Mouse (Mus musculus) testis, postnatal 14 days (tissue): ENCODE data around the gene Erbb2.
A peak's percentile ranks its signal among the peaks of the same experiment; 100 is the strongest.

ENCODE experiments used
- DNase-seq: peaks from one replicate; pipeline ENCODE4 v3.0.0; 2021; ENCODE audit warnings: low spot score

The Erbb2 gene

DNA sequence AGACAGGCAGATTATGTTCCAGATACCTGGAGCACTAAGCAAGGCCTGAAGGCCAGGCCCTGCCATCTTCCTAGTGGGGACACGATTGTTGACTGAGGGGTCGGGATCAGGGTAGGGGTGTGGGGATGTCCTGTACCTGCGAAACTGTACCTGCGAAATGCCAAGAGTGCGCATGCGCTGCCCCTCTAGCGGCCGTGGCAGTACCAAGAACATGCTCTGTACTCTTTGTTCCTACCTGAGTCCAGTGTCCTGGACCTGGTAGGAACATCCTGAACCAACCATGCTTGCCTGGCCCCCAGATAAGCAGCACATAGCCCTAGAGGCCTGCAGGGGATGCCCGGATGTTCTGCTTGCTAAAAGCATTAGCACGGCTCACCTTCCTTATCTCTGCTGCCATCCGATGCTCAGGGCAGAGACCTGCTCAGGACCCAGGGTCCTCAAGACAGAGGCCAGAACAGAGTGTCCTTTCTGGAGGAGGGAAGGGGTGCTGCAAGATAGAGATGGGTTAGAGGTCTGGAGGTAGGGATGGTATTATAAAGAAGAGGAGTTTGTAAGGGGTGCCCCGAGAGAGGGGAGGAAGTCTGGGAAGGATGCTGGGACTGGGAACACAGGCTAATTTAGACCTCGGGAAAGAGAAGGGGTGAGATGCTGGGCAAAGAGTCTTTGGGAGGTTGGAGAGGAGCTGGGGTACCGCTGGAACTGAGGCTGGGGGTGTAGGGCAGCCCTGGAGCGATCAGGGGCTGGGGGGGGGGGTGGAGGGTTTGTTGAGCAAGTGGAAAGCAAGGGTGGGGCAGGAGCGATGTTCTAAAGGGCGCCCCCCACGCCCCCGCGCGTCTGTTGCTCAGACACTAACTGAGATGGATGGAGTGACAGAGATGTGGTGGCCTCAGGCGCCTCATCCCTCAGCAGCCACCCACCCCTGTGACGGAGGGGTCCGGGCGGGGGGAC, 26.4 kb upstream of the Erbb2 start, which contains the start of gene Pnmt:
TSS of gene Pnmt (plus strand) at position 813 of the 948 bp plus-strand sequence.
- DNase-seq: no peak

DNA sequence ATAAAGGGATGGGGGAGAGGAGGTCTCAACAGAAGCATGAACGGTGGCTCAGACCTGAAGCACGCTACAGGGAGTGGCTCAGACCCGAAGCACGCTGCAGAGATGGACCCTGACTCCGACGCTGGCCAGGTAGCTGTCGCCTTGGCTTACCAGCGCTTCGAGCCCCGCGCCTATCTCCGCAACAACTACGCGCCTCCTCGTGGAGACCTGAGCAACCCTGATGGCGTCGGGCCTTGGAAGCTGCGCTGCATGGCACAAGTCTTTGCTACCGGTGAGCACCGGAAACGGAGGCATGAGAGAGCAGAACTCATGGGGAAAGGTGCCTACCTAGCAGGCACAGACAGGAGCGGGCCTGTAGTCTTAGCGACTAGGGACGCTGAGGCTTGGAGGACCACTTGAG, 25.7 kb upstream of the Erbb2 start:
- DNase-seq: no peak

DNA sequence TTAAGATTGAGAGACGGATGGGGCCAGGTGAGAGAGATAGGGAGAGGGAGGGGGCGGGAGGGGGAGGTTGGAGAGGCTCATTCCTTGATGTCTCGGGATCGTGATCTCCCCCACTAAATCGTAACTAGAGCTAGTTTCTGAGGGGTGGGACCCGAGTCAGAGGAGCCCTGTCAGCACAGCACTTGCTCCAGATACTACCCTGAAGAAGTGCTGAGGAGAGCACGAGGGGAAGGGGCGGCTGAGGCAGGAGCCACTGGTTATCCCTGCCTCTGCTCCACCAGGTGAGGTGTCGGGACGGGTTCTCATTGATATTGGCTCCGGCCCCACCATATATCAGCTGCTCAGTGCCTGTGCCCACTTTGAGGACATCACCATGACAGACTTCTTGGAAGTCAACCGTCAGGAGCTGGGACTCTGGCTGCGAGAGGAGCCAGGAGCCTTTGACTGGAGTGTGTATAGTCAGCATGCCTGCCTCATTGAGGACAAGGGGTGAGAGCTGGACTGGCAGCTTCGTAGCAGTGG, 25.2 kb upstream of the Erbb2 start:
- DNase-seq: no peak

DNA sequence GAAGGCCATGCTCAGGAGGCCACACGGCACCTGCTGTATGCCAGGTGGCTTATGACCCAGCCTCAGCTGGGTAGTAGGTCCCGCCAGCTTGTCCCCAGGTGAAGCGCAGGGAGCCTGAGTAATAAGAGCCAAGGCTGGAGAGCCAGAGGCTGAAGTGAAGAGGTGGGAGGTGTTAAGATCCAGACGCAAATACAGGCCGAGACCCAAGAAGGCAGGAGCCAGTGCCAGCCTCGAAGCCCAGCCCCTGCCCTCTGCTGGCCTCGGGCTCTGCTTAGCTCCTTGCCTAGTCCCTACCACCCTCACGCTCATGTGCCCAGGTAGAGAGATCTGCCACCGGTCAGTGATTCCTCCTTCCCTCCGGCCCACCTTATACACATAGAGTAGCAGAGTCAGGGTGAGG, 24.0 kb upstream of the Erbb2 start:
- no peak for DNase-seq

DNA sequence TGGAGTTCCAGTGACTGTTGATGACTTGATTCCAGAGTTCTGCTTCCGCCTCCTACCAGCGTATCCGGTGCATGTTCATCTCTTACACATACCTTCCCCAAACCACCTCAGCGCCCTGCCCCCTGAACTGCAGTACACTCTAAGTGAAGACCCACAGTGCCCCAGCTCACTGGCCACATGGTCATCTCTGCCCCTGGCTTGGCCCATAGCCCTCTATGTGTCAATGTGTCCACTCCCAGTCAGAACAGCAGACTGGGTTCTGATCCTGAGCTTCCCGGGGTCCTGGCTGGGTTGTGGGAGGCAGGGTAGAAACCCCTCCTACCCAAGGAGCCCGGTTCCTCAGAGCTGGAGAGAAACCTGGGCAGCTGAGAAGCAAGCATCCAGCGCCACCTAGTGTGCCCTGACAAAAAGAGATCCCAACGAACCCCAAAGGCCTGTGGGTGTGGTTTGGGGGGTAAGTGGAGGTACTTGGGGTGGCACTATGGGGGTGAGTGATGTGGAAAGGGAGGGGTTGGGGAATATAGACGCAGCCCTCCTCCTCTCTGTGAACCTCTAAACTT, 23.0 kb upstream of the Erbb2 start:
- no peak for DNase-seq

DNA sequence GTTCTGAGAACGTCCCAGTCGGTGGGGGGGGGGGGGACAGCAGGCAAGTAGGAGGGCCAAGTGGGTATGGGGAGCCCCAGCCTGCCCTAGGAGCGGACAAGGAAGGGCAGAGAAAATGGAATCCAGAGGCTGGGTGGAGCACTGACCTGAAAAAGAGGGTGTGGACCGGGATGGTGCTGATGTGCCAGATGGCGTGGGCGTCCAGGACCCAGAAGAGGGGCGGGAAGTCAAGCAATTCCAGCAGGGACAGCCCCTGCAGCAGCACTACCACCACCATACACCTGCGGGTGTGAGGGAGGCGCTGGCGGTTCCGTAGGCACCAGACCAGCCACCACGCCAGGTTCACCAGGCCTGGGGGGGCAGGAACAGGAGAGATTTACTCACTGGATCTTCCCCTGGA, 22.1 kb upstream of the Erbb2 start:
- DNase-seq: no peak

DNA sequence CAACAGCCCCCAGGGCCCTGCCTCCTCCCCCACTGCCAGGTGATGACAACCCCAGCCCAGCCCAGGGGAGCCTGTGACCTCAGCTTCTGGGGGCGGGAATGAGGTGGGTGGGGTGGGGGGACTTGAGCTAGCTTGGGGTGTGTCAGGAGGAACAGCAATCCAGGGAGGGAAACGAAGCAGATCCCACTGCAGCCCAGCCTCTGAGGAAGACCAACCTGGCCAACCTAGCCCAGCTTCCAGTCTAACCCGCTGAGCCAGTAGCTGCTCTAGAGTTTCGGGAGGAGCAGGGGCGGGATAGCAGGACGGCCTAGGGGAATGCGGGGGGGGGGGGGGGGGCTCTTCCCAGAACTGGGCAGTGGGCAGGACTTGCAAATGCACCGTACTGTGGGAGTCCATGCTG, 20.2 kb upstream of the Erbb2 start:
- no peak for DNase-seq

DNA sequence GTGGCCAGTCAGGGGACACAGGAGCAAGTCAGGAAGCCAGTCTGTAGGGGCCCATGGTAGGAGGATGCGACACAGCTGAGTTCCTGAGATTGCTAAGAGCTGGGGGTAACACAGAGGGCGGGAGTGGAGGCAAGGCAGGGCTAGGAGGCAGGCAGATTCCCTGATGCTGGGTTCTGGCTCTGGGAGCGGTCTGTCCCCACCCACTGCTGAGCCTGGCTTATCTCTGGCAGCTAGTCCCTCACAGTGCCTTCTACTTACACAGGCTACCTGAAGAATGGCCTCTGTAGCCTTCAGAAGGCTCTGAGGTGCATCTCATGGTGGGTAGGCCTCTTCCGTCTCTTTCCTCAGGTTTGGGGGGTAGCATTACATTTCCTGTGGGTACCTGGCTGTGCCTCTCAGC, 19.6 kb upstream of the Erbb2 start:
- DNase-seq: no peak

DNA sequence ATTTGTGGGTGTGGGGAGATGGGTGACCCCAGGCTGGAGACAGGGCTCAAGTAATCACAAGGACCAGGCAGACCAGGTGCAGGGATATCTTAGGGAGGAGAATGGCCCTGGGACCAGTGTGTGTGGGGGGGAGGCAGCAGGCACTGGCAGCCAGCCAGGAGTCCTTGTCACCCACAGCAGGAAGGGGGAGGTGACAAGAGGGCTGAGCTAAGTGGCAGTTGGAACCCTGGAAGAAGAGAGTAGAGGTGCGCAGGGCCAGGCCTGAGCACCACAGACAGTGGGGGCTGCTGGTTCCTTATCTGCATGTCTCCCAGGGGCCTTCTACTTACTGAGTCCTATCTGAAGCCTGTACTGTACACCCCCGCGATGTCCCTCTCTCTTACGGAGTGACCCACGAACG, 19.0 kb upstream of the Erbb2 start:
- DNase-seq: peak; percentile 66

DNA sequence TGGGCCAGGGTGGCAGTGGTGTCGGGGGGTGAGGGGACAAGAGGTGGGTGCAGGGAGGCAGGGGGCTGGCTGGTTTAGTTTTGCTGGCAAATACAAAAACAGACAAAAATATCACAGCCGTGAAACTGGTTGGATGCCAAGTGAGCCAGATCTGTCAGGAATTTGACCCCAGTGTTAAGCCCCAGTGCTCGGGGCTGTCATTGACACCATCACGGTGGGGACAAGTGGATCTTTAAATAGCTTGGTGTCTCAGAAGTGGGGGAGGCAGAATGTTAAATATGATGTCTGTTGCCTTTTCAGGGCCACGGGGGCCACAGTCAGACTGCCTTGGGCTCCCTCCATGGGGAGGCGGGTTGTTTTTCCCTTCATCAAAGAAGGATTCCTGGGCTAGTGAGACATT, 18.0 kb upstream of the Erbb2 start:
- no peak for DNase-seq

DNA sequence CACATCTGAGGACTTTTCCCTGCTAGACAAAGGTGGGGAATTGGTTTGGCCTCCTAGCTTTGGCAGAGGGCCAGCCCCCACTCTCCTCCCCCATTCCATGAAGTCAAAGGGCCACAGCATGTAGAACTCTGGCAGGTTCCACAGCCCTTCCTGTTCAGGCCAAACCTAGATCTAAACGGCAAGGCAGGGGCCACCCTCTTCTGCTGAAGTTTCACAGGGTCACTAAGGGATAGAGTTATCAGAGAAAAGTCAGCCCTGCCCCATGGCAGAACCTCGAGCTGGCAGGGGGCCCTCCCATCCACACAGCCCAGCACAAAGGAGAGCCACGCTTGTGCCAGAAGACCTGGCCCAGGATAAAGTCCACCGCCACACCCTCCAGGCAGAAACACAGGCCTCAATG, 17.2 kb upstream of the Erbb2 start:
- DNase-seq: no peak

DNA sequence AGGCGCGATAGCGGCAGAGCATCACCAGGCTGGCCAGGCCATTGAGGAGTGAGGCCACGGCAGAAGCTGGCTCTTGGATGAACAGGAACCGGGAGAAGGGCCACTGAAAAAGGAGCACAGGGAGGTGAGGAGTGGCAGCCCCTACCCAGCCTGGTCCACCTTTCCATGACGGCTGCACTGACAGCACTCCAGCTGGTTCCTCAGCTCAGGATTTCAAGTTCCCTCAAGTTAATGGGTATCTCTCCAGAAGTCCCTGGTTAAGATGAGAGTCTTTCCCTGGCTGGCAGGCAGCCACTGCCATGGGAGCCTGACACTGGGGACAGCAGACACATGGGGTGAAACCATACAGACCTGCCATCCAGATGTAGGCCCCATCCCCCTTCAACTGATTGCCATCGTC, 14.3 kb upstream of the Erbb2 start:
- DNase-seq: no peak

DNA sequence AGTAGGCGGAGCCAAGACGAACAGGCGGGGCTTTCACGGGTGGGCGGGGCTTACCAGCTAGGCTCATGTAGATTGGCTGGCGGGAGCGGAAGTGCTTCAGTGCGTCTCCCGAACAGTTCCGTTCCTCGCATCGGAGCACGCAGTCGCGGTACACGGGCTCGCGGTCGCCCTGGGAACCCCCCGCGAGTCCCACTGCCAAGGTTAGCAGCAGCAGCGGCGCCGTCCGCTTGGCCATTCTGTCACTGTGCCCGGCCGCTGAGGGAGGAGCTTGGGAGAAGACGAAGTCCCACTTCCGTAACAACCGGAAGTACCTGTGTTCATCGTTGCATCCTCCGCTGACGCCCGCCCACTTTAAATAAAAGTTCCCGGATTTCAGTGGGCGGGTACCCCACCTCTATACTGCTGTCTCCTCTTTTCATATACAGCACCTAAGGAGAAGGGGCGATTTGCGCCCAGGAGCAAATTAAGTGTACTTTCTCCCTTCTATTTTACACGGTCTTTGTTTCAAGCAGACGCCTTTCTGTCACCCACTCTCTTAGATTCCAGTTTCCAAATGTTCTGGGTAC, 12.0 kb upstream of the Erbb2 start, which contains the start of gene Pgap3:
TSS of gene Pgap3 (minus strand) at position 330 of the 566 bp plus-strand sequence.
- peak; percentile 90 for DNase-seq

DNA sequence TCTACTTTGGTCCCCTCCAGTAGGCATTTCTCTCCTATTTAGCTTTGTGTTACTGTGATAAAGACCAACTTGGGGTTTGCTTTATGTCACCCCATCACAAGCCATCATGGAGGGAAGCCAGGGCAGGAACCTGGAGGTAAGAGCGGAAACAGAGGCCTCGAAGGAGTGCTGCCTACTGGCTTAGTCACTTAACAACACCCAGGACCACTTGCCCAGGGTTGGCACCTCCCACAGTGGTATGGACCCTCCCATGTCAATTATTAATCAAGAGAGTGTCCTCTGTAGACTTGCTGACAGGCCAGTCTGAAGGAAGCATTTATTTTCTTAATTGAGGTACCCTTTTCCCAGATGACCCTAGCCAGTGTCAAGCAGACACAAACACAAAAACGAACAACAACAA, 11.5 kb upstream of the Erbb2 start:
- DNase-seq: no peak

DNA sequence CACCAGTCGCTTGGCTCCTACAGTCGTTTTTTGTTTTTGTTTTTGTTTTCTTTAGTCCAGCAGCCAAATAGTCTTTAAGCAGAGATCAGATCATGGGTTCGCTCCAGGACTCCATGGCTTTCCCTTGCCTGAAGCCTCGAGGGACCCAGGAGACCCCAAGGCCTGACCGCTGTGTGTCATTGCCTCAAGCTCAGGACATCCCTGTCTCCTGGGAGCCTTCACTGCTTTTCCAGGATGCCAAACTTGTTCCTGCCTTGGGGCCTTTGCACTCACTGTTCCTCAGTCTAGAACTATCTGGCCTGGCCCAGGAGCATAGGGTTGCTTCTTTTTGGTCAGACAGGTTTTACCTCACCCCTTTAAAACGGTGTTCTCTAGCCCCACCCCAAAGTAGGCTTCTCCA, 5.6 kb upstream of the Erbb2 start:
- DNase-seq: no peak

DNA sequence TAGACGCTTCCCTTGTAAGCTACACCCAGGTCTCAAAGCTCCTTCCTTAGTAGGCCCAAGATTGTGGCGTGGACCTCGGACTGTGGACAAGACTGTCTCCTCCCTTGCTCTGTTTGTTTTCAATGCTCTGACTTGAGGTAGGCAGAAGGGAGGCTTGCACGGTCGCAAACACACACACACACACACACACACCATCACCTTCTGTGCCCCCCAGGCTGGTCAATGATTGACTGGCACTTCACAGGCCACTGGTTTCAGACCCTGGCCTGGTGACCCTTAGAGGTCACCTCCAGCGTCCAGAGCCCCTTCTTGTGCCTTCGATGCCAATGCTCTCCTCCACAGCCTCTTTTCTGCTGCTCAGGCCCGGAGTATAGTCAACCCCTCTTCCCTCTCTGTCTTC, 3.4 kb upstream of the Erbb2 start:
- DNase-seq: no peak

DNA sequence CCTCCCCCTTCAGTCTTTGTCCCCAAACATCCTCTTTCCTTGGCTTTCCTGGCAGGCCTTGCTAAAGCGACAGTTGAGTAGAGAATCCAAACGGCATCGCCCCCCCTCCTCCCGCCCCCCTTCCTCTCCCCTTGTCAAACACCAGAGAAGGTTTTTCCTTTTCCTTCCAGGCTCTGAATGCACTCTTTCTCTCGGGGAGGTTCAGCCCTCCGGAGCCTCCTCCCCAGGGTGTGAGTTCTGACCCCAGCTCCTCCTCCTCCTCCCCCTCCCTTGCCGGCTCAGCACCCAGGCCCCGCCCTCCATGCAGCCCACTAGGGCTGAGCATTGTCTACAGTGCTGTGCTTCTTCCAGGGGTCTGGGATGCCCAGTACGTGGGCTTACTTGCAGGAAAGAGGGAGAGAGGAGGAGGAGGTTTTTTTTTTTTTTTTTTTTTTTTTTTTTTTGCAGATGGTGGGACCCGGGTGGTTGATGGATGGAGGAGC, 2.9 kb upstream of the Erbb2 start:
- DNase-seq: no peak

DNA sequence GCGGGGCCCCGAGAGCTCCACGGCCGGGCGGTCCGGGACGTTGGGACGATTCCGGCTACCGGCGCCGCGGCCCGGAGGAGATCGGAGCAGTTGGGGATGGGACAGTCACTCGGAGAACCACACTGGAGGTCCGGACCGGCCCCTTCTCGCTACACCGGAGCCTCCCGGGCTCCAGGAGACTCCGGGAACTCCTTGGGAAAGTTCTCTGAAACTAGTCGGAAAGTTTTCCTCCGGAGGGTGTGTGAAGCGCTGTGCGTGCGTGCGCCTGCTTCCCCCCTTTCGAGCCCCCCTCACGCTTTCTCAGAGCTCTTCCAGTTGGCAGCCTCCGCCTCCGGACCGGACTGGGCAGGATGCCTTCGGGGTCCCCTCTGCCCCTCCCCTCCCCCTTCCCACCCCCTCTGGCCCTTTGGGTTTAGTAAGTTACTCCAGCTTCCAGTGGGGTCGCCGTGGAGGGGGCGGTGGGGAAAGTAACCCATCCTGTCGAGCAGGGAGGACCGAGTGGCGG, 579 bp downstream of the Erbb2 start:
- DNase-seq: no peak

DNA sequence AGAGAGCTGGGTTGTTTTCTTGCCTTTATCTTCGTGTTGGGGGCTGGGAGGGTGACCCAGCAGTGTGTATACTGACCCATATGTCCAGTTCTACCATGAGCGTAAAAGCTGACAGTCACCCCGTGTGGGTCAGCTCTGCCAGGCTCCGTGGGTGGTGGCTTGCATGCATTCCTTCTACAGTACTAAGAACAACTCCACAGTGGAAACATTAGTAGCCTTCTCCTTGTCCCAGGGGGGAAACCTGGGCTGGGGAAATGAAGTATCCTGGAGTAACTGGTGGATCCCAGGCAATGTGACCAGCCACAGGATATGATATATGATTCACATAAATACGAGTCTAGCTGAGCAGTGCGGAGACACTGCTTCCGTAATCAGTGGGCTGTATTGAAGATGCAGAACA, 1.5 kb downstream of the Erbb2 start:
- no peak for DNase-seq

DNA sequence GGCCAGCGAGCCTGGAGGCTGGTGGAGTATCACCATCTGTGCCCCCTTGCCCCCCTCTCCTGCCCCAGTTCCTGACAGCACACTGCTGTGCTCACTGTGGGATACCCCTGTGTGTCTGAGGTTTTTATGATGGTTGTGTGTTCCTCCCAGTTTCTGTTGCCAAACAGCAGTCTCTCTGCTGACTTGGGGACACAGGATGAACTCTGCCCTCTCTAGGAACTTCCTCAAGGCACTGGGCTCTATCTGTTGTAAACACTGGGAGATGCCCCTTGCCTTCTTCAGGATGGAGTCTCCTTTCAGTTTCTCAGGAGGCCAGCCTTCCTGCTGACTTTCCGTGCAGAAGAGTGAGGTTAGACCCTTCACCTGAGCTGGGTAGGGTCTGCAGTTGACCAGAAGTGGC, 1.9 kb downstream of the Erbb2 start:
- no peak for DNase-seq

DNA sequence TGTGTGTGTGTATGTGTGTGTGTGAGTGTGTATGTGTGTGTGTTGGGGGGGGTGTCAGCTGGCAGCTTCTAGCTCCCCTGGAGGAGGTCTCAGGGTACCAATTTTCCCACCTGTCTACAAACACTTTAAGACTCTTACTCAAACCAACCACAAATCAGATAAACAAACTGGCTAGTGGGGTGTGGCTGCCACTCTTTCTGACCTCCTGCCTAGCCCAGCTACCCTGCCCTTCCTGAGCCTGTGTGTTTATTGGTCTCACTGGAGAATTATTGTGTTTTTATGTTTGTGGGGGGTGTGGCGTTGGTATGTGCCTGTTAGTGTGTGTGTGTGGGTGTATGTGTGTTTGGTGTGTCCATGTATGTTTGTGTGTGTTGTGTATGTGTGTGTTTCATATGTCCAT, 4.8 kb downstream of the Erbb2 start:
- no peak for DNase-seq

DNA sequence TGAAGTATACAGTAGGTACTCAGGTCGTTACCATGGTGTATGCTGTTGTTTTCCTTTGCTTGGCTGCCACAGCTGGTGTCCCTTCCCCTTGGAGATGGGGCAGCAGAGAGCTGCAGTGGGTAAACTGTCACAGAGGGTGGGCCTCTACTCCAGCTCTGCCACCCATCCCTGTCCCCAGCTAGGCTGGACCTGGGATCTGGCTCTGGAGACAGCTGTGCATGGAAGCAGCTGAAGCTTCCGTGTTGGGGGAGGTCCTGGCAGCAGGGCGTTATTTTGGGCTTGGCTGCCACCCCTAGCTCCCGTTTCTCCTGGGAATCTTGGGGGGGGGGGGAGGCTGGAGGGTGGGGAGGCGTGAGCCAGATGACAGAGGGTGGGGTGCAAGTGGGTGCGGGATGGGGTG, 6.0 kb downstream of the Erbb2 start:
- DNase-seq: no peak
